Mouse (Mus musculus): ENCODE results near the gene Defa2. TPM values are rescaled to one million over a fixed set of nuclear protein-coding genes. Genes with fewer than 3 reads are reported as not detected.

Gene Defa2
- not detected for polyA plus RNA-seq (2017; shearing (Covaris generic))

GRCm38 (mm10) chr8:21378215-21378614 is at the start of gene Defa2:
Defa2 (plus strand) TSS chr8:21378515.

GRCm38 (mm10) chr8:21391511-21391910 is 13.2 kb downstream of the Defa2 start, which contains the start of gene Defa33:
Defa33 (plus strand) TSS chr8:21391811.

GRCm38 (mm10) chr8:21427111-21427510 is 48.8 kb downstream of the Defa2 start, which contains the start of gene Defa36:
Defa36 (plus strand) TSS chr8:21427411.

Other genes with a start within 250 kb of the Defa2 start
- gene Defa30, start 243.9 kb upstream of the Defa2 start, polyA plus RNA-seq (2017; shearing (Covaris generic)): not detected
- not detected for gene Defa22, start 216.2 kb upstream of the Defa2 start, polyA plus RNA-seq (2017; shearing (Covaris generic))
- not detected for gene Defa31, start 186.9 kb upstream of the Defa2 start, polyA plus RNA-seq (2017; shearing (Covaris generic))
- not detected for gene Gm15293, start 177.0 kb upstream of the Defa2 start, polyA plus RNA-seq (2017; shearing (Covaris generic))
- not detected for gene Gm15292, start 128.8 kb upstream of the Defa2 start, polyA plus RNA-seq (2017; shearing (Covaris generic))
- gene Defa27, start 63.0 kb upstream of the Defa2 start, polyA plus RNA-seq (2017; shearing (Covaris generic)): not detected
- gene Defa29, start 51.5 kb upstream of the Defa2 start, polyA plus RNA-seq (2017; shearing (Covaris generic)): not detected
- gene Defa33, start 13.3 kb downstream of the Defa2 start, polyA plus RNA-seq (2017; shearing (Covaris generic)): not detected
- gene Defa36, start 48.9 kb downstream of the Defa2 start, polyA plus RNA-seq (2017; shearing (Covaris generic)): not detected
- not detected for gene Gm7849, start 78.0 kb downstream of the Defa2 start, polyA plus RNA-seq (2017; shearing (Covaris generic))
- gene Defa20, start 130.7 kb downstream of the Defa2 start, polyA plus RNA-seq (2017; shearing (Covaris generic)): not detected
- gene Defa32, start 150.5 kb downstream of the Defa2 start, polyA plus RNA-seq (2017; shearing (Covaris generic)): not detected
- gene Defa37, start 186.9 kb downstream of the Defa2 start, polyA plus RNA-seq (2017; shearing (Covaris generic)): not detected
- not detected for gene Defa28, start 204.5 kb downstream of the Defa2 start, polyA plus RNA-seq (2017; shearing (Covaris generic))
- gene Gm7861, start 216.0 kb downstream of the Defa2 start, polyA plus RNA-seq (2017; shearing (Covaris generic)): not detected
- not detected for gene Defa26, start 239.7 kb downstream of the Defa2 start, polyA plus RNA-seq (2017; shearing (Covaris generic))

Measured in effector memory CD4-positive, alpha-beta T cell, adult 5 months (primary cell).